In genomic region chr9:108826700-108827340, GRCm38 (mm10) we compare ENCODE assay signal across 9 mouse cellular contexts. TPM values are rescaled to one million over a fixed set of nuclear protein-coding genes. Genes with fewer than 3 reads are reported as not detected.
DNase-seq lines count a peak whose midpoint lies in the region; ATAC-seq and TF ChIP-seq lines count a peak whose summit lies in the region.
"Had no signal": no experiment of that assay in that cellular context is flagged by ENCODE, and none has a peak within 500 bp of the region (broad histone marks: within the 10 kb centered on the region; RNA-seq: fewer than 3 reads in every experiment).

No protein-coding gene starts in this region.

- peaks cover 3% of the 10 kb centered on the region for H3K4me1 ChIP-seq in embryonic facial prominence, embryonic 11.5 days (ENCODE audit: control insufficient read depth, insufficient read depth, low read length)
- peaks cover 5% of the 10 kb centered on the region for H3K4me1 ChIP-seq in kidney, adult 2 months (ENCODE audit: control insufficient read depth, insufficient read depth, low read length)
- H3K4me1 ChIP-seq in liver, embryonic 15.5 days (replicated peaks): peaks cover 30% of the 10 kb centered on the region
- peaks cover 4% of the 10 kb centered on the region; the same call in 1 of the 2 replicates for H3K4me1 ChIP-seq in stomach, embryonic 14.5 days (ENCODE audit: control insufficient read depth, insufficient read depth, low read length)

- H3K9ac ChIP-seq in embryonic facial prominence, embryonic 11.5 days (replicated peaks; ENCODE audit: low read length): no peak overlapping the region
- H3K9ac ChIP-seq in liver, embryonic 15.5 days: no peak overlapping the region
- no peak overlapping the region for H3K9ac ChIP-seq in stomach, embryonic 14.5 days (replicated peaks; ENCODE audit: low read depth, low read length)

- no peak overlapping the region for H3K27ac ChIP-seq in embryonic facial prominence, embryonic 11.5 days (replicated peaks; ENCODE audit: low read depth, low read length)
- no peak overlapping the region for H3K27ac ChIP-seq in kidney, adult 2 months (ENCODE audit: insufficient read depth, low read depth, low read length)
- no peak overlapping the region for H3K27ac ChIP-seq in liver, embryonic 15.5 days (replicated peaks)
- no peak overlapping the region for H3K27ac ChIP-seq in stomach, embryonic 14.5 days (ENCODE audit: low read length)

- H3K4me3 ChIP-seq in embryonic facial prominence, embryonic 11.5 days (ENCODE audit: low read depth, low read length): peak overlapping the region; percentile 33
- no peak overlapping the region for H3K4me3 ChIP-seq in kidney, adult 2 months (ENCODE audit: insufficient read depth, low read depth, low read length)
- H3K4me3 ChIP-seq in liver, embryonic 15.5 days (replicated peaks): peak overlapping the region; percentile 47
- peak overlapping the region; percentile 31 for H3K4me3 ChIP-seq in stomach, embryonic 14.5 days (ENCODE audit: low read depth, low read length)

- peak overlapping the region; percentile 79 for H3K4me2 ChIP-seq in embryonic facial prominence, embryonic 11.5 days (ENCODE audit: low read depth, low read length)
- H3K4me2 ChIP-seq in liver, embryonic 15.5 days: peak overlapping the region; percentile 72
- peak overlapping the region; percentile 69 for H3K4me2 ChIP-seq in stomach, embryonic 14.5 days (replicated peaks; ENCODE audit: low read depth, low read length)

- no peak for TF ChIP-seq CTCF in kidney, adult 2 months (conservative IDR thresholded peaks at IDR 0.05; ENCODE audit: insufficient read depth, insufficient read length, low read depth, low read length)

- WGBS in embryonic facial prominence, embryonic 11.5 days: 3% methylated on average over 39 of the region's 39 CpGs
- WGBS in kidney, adult 2 months: 2% methylated on average over 39 of the region's 39 CpGs
- 3% methylated on average over 39 of the region's 39 CpGs for WGBS in liver, embryonic 15.5 days (ENCODE audit: insufficient replicate concordance)
- 2% methylated on average over 39 of the region's 39 CpGs for WGBS in stomach, embryonic 14.5 days

- TF ChIP-seq POLR2A in kidney, adult 2 months (IDR thresholded peaks at IDR 0.05; ENCODE audit: low read depth, low read length): no peak

- DNase-seq in urinary bladder, adult 18-20 months (ENCODE audit: low spot score in 2 of 2): peak; percentile 65 to 67
- DNase-seq in urinary bladder, postnatal 10 days (ENCODE audit: low spot score): no peak
- peak; percentile 76 for DNase-seq in embryonic facial prominence, embryonic 11.5 days (ENCODE audit: low spot score)
- DNase-seq in heart, adult 9 months (ENCODE audit: low spot score in 2 of 2): peak; percentile 51 to 66
- peak; percentile 80 for DNase-seq in kidney, adult 2 months
- DNase-seq in natural killer cell, adult 2 months (ENCODE audit: low spot score in 2 of 2): peak; percentile 61 to 75

- ATAC-seq in embryonic facial prominence, embryonic 11.5 days (replicated peaks; ENCODE audit: insufficient number of reproducible peaks, low FRiP score, low TSS enrichment, low read depth): no peak
- peak; percentile 43 for ATAC-seq in liver, embryonic 15.5 days (ENCODE audit: insufficient read depth)
- peak; percentile 54 for ATAC-seq in stomach, embryonic 14.5 days (ENCODE audit: insufficient number of reproducible peaks, insufficient read depth, low FRiP score, low read depth)
- ATAC-seq: Patski had no signal

- peaks cover 56% of the 10 kb centered on the region for H3K27me3 ChIP-seq in embryonic facial prominence, embryonic 11.5 days (ENCODE audit: control insufficient read depth, insufficient read depth, low read length)
- peaks cover 4% of the 10 kb centered on the region; the same call in 1 of the 2 replicates for H3K27me3 ChIP-seq in kidney, adult 2 months (replicated peaks; ENCODE audit: control insufficient read depth, insufficient read depth, low read length)
- peaks cover 98% of the 10 kb centered on the region for H3K27me3 ChIP-seq in liver, embryonic 15.5 days
- H3K27me3 ChIP-seq in stomach, embryonic 14.5 days (ENCODE audit: control insufficient read depth, insufficient read depth, low read length): peaks cover 60% of the 10 kb centered on the region

- no peaks in the 10 kb centered on the region for H3K36me3 ChIP-seq in embryonic facial prominence, embryonic 11.5 days (replicated peaks; ENCODE audit: control insufficient read depth, insufficient read depth, low read depth, low read length)
- no peaks in the 10 kb centered on the region for H3K36me3 ChIP-seq in kidney, adult 2 months (ENCODE audit: control insufficient read depth, insufficient read depth, low read length)
- no peaks in the 10 kb centered on the region for H3K36me3 ChIP-seq in liver, embryonic 15.5 days (replicated peaks)
- H3K36me3 ChIP-seq in stomach, embryonic 14.5 days (ENCODE audit: control insufficient read depth, insufficient read depth, low read length): no peaks in the 10 kb centered on the region

- H3K9me3 ChIP-seq in embryonic facial prominence, embryonic 11.5 days (replicated peaks; ENCODE audit: control insufficient read depth, low read length): no peaks in the 10 kb centered on the region
- H3K9me3 ChIP-seq in liver, embryonic 15.5 days (replicated peaks): no peaks in the 10 kb centered on the region
- H3K9me3 ChIP-seq in stomach, embryonic 14.5 days (ENCODE audit: control insufficient read depth, low read depth, low read length): no peaks in the 10 kb centered on the region

RNA-seq across cellular contexts. Expression of gene Celsr3, which starts 0.7 kb away (rescaled TPM):
- 1.0 and 1.2 TPM in 2 replicates for polyA plus RNA-seq in embryonic facial prominence, embryonic 11.5 days (2014; fragmentation: Nextera tagmentation; extraction: Ambion mirVana)
- 0.18 and 0.19 TPM in 2 replicates for polyA plus RNA-seq in kidney, adult 2 months (2012; rRNA removed)
- 0.15 and 0.16 TPM in 2 replicates for polyA plus RNA-seq in liver, embryonic 15.5 days (2015; fragmentation: Nextera tagmentation; extraction: Ambion mirVana)
- polyA plus RNA-seq in stomach, embryonic 14.5 days (2014; fragmentation: Nextera tagmentation; extraction: Ambion mirVana): 1.3 and 1.8 TPM in 2 replicates

RNA-seq across cellular contexts. Expression of gene Nckipsd, which starts 18.7 kb away (rescaled TPM):
- polyA plus RNA-seq in embryonic facial prominence, embryonic 11.5 days (2014; fragmentation: Nextera tagmentation; extraction: Ambion mirVana): 9.1 and 12.1 TPM in 2 replicates
- 19.1 and 24.1 TPM in 2 replicates for polyA plus RNA-seq in kidney, adult 2 months (2012; rRNA removed)
- polyA plus RNA-seq in liver, embryonic 15.5 days (2015; fragmentation: Nextera tagmentation; extraction: Ambion mirVana): 3.9 and 9.1 TPM in 2 replicates
- polyA plus RNA-seq in stomach, embryonic 14.5 days (2014; fragmentation: Nextera tagmentation; extraction: Ambion mirVana): 11.9 and 15.3 TPM in 2 replicates

RNA-seq across cellular contexts. Expression of gene Slc26a6, which starts 26.3 kb away (rescaled TPM):
- polyA plus RNA-seq in embryonic facial prominence, embryonic 11.5 days (2014; fragmentation: Nextera tagmentation; extraction: Ambion mirVana): 14.5 and 15.5 TPM in 2 replicates
- polyA plus RNA-seq in kidney, adult 2 months (2012; rRNA removed): 33.9 and 37.2 TPM in 2 replicates
- polyA plus RNA-seq in liver, embryonic 15.5 days (2015; fragmentation: Nextera tagmentation; extraction: Ambion mirVana): 6.3 and 6.5 TPM in 2 replicates
- polyA plus RNA-seq in stomach, embryonic 14.5 days (2014; fragmentation: Nextera tagmentation; extraction: Ambion mirVana): 17.8 and 19.1 TPM in 2 replicates

RNA-seq across cellular contexts. Expression of gene Ip6k2, which starts 43.2 kb away (rescaled TPM):
- 113 and 118 TPM in 2 replicates for polyA plus RNA-seq in embryonic facial prominence, embryonic 11.5 days (2014; fragmentation: Nextera tagmentation; extraction: Ambion mirVana)
- polyA plus RNA-seq in kidney, adult 2 months (2012; rRNA removed): 68.3 and 78.0 TPM in 2 replicates
- 11.6 and 12.9 TPM in 2 replicates for polyA plus RNA-seq in liver, embryonic 15.5 days (2015; fragmentation: Nextera tagmentation; extraction: Ambion mirVana)
- polyA plus RNA-seq in stomach, embryonic 14.5 days (2014; fragmentation: Nextera tagmentation; extraction: Ambion mirVana): 118 and 123 TPM in 2 replicates
